Mouse (Mus musculus): Measurements from ENCODE around the gene Gse1.

DNA sequence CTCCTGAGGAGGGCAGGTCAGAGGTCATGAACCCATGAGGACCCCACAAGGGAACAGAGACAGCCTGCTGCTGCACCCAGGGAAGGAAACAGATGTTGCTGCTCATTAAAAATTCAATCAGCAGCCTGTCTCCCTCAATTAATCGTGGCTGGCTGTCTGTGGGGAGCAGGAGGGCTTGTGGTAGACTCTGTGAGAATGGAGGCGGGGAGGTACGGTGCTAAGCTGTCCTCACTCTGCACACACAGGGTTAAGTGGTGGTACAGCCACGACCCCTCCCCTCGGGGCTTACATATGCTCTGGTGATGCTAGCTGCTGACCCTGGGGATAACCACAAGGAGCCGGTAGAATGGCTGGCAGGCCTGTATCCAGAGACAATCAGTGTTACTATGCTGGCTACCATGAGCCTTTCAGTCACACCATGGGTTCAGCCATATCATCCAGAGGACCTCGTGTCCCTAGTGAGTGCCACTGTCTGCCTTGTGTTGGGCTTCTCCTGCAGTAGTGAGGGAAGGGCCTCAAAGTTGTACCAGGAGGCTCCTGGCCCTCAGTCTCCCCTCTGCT is 337.0 kb downstream of the Gse1 start:
- TF ChIP-seq TCF12 (IDR thresholded peaks at IDR 0.05; ENCODE audit: insufficient read depth, poor library complexity, severe bottlenecking) = no peak
- no peak for TF ChIP-seq POLR2A (IDR thresholded peaks at IDR 0.05; ENCODE audit: insufficient read length, low read depth)
- no peak for TF ChIP-seq MAX (IDR thresholded peaks at IDR 0.05; ENCODE audit: low read depth)

All from myocyte (in vitro differentiated cells).